Mouse (Mus musculus) lung, postnatal 0 days (tissue): ENCODE measurements at regions not wholly inside any gene's neighbourhood (a gene's known extent, or its start where the extent isn't known, plus 50 kb on each side); places are given as distances from the start of the nearest gene placed in this dataset.

ENCODE experiments used
- CTCF ChIP-seq: IDR thresholded peaks from 2 replicates; pipeline ENCODE4 v1.5.1; 2016; ENCODE audit warnings: antibody characterized with exemption, mild to moderate bottlenecking
- EP300 ChIP-seq: IDR thresholded peaks from 2 replicates; pipeline ENCODE4 v1.6.1; 2016; ENCODE audit warnings: antibody characterized with exemption, mild to moderate bottlenecking, control low read depth

DNA sequence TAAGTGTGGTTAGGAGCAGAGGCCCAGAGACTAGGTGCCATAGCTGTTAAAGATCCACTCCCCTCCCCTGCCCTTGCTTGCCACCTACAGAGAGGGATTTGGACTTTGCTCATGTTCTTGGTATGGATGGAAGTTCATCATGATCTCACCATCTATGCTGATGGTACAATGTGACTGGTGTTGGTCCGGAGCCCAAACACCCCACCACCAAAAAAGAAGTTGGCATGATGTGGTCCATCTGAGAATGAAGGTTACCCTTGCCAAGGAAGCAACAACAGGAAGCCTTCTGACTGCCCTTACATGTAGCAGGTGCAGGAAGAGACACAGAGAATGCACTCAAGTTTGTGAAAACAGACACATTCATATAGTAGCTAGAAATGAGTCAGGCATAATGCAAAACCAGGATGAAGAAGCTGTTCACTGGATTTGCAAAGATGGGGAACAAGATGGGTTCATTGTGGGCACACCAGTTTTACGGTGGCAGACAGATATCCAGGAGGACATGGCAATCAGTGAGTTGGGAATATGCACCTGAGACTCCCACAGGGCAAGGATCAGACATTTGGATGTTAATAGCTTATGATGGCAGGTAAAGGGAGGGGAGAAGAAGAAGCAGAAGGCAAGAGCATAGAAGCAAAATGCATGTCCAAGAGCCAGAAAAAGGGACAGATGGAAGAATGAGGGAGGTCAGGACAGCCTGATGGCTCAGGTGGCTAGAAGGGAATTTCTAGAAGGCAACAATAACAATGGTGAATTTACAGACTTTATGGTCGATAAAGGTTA lies 420.8 kb downstream of the Prdm2 start:
- TF ChIP-seq CTCF (no peak), EP300 (no peak)
